Mouse (Mus musculus) kidney, embryonic 15.5 days (tissue): Measurements from ENCODE around the gene Pcgf3. TPM values are rescaled to one million over a fixed set of nuclear protein-coding genes. Genes with fewer than 3 reads are reported as not detected.
"Not testable (repeated sequence)": the region's sequence is repeated elsewhere in the genome, so short reads cannot be mapped to it uniquely, and the experiment has no call there.

Source experiments
- ATAC-seq: fragments of 200-750 bp; cut with Nextera tagmentation; replicated peaks from 2 replicates; pipeline ENCODE4 v1.8.0; 2017; ENCODE audit warnings: moderate TSS enrichment; ENCODE audit not compliant: low FRiP score
- H3K27ac ChIP-seq: fragments of 300-500 bp; sonication (generic); 2 replicates; pipeline ENCODE4 v1.5.1; 2015; ENCODE audit warnings: mild to moderate bottlenecking, inconsistent platforms
- H3K27me3 ChIP-seq: fragments of 300-500 bp; sonication (generic); 2 replicates; pipeline ENCODE4 v1.6.1; 2015; ENCODE audit warnings: inconsistent platforms
- H3K36me3 ChIP-seq: fragments of 300-500 bp; sonication (generic); 2 replicates; pipeline ENCODE4 v1.6.1; 2015; ENCODE audit warnings: inconsistent platforms
- H3K4me1 ChIP-seq: fragments of 300-500 bp; sonication (generic); 2 replicates; pipeline ENCODE4 v1.6.1; 2015; ENCODE audit warnings: inconsistent platforms
- H3K4me2 ChIP-seq: fragments of 300-500 bp; sonication (generic); 2 replicates; pipeline ENCODE4 v1.6.1; 2015; ENCODE audit warnings: moderate library complexity, mild to moderate bottlenecking, inconsistent platforms
- H3K4me3 ChIP-seq: fragments of 300-500 bp; sonication (generic); replicated peaks from 2 replicates; pipeline ENCODE4 v1.5.1; 2015; ENCODE audit warnings: mild to moderate bottlenecking, inconsistent platforms
- H3K9ac ChIP-seq: fragments of 300-500 bp; sonication (generic); 2 replicates; pipeline ENCODE4 v1.6.1; 2015; ENCODE audit warnings: mild to moderate bottlenecking, inconsistent platforms
- H3K9me3 ChIP-seq: fragments of 300-500 bp; sonication (generic); replicated peaks from 2 replicates; pipeline ENCODE4 v1.6.1; 2016; ENCODE audit warnings: inconsistent platforms
- WGBS: fragments of 180-500 bp; shearing (Covaris S2); methylation state at CpG from one replicate; pipeline ENCODE4 v1.1.7; 2015; ENCODE audit warnings: mixed read lengths; 5-methylcytosine and 5-hydroxymethylcytosine counted together
- polyA plus RNA-seq: library from polyadenylated mRNA; unstranded; fragments of >200 nt; fragmentation: Nextera tagmentation; extraction: Ambion mirVana; gene quantifications from 2 replicates; pipeline ENCODE4 v1.2.1, GENCODE M21; 2015

The Pcgf3 gene
- polyA plus RNA-seq, 1 experiment from 2014 or later, result 21.4 TPM

DNA sequence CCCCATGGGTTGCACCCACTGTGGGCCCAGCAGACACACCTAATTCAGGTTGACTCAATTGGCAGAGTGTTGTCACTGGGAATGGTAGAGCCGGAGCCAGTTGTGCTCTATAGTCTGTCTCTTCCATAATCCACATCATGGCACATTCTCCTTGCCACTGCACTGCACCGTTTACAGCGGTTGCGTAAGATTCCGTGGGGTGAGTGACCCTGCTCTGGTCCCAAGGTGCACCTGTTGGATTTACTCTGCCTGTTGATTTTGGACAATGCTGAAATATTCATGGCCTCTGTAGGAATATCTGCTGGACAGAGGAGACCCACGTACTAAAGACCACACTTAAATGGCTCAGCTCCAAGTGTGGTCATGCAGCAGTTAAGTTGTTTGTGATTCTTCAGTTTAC lies 22.0 kb downstream of the Pcgf3 start:
- WGBS, result 94% methylated on average over 6 of the region's 6 CpGs
- H3K27me3 ChIP-seq, result no peaks in the 10 kb centered on the region
- peaks cover 72% of the 10 kb centered on the region for H3K36me3 ChIP-seq
- H3K4me2 ChIP-seq, result no peak overlapping the region
- no peaks in the 10 kb centered on the region for H3K9me3 ChIP-seq
- no peaks in the 10 kb centered on the region for H3K4me1 ChIP-seq
- no peak for ATAC-seq
- H3K4me3 ChIP-seq, result no peak overlapping the region
- no peak overlapping the region for H3K9ac ChIP-seq
- no peak overlapping the region for H3K27ac ChIP-seq

DNA sequence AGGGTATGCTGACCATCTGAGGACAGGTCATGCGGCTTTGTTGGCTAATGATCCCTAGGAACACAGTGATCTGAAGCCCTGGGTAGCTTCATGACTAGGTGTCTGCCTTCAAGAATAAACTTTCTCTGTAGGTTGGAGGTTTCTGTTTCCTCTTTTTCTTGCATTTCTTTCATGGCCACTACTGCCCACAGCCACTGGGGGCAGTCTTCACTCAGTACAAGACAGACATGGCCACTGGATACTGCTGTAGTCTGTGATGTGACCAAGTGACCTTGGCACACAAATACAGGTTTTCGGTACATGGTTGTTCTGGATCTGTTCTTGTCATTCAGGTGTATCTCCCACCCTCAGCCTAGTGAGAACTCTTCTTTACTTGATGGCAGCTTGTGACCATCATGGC lies 24.2 kb downstream of the Pcgf3 start:
- no peak overlapping the region for H3K4me3 ChIP-seq
- H3K4me2 ChIP-seq, result no peak overlapping the region
- no peaks in the 10 kb centered on the region for H3K9me3 ChIP-seq
- no peak overlapping the region for H3K27ac ChIP-seq
- peaks cover 78% of the 10 kb centered on the region for H3K36me3 ChIP-seq
- H3K9ac ChIP-seq, result no peak overlapping the region
- ATAC-seq, result no peak
- H3K4me1 ChIP-seq, result no peaks in the 10 kb centered on the region
- WGBS, result 95% methylated on average over 2 of the region's 2 CpGs
- no peaks in the 10 kb centered on the region for H3K27me3 ChIP-seq

DNA sequence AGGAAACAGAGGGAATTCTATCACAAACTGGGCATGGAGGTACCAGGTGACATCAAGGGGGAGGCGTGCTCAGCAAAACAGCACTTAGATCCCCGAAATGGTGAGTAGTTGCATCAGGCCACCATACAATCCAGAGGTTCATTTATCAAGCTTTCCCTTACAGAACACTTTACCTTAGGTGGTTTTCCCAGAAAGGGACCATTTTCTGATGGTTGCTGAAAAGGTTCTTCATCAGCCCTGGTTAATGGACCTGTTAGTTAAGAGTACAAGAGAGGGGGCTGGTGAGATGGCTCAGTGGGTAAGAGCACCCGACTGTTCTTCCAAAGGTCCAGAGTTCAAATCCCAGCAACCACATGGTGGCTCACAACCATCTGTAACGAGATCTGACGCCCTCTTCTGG lies 25.1 kb downstream of the Pcgf3 start:
- H3K9me3 ChIP-seq, H3K4me1 ChIP-seq, H3K4me3 ChIP-seq, H3K27me3 ChIP-seq, H3K4me2 ChIP-seq, ATAC-seq, H3K9ac ChIP-seq, H3K27ac ChIP-seq: not testable (repeated sequence)
- 95% methylated on average over 5 of the region's 5 CpGs for WGBS
- peaks cover 85% of the 10 kb centered on the region for H3K36me3 ChIP-seq

DNA sequence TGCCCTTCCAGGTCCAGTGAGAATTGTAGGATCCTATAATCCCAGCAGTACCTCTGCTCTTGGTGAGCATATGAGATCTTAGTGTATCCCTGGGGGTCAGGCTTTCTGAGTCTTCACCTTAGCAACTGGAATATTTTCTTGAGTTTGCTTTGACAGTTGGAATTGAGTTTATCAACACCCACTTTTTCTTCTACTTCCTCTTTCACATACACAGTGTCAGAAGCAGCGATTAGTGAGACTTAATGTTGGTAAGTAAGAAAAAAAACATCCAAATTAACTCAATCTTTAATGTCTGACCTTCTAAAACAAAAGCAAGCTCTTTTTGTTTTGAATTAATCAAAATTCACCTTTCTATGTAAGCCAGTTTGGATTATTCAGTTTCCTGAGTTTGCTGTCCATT lies 40.5 kb downstream of the Pcgf3 start:
- H3K27me3 ChIP-seq, result no peaks in the 10 kb centered on the region
- no peaks in the 10 kb centered on the region for H3K4me1 ChIP-seq
- H3K4me3 ChIP-seq, result no peak overlapping the region
- H3K27ac ChIP-seq, result no peak overlapping the region
- no peaks in the 10 kb centered on the region for H3K9me3 ChIP-seq
- peaks cover 94% of the 10 kb centered on the region for H3K36me3 ChIP-seq
- no peak for ATAC-seq
- no peak overlapping the region for H3K9ac ChIP-seq
- 95% methylated on average over 1 of the region's 1 CpGs for WGBS
- H3K4me2 ChIP-seq, result no peak overlapping the region

DNA sequence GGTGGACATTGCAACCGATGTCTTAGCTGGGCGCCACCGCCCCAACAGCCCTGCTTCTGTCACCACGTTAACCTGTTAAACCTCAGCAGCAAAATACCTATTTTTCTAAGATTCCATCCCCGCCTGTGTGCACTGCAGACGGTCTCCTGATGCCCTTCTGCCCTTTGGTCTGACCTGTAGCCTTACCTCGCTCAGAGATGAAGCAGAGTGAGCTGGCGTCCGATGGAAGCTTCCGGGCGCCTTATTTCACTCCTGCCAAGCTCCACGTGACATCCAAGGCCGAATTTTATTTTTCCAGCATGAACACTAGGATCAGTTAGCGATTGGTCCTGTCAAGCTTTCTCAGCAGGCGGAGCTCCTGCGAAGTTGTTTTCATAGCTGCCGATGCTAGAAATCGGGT lies 41.3 kb downstream of the Pcgf3 start:
- H3K27ac ChIP-seq, result no peak overlapping the region
- H3K36me3 ChIP-seq, result peaks cover 88% of the 10 kb centered on the region
- H3K9ac ChIP-seq, result no peak overlapping the region
- H3K9me3 ChIP-seq, result no peaks in the 10 kb centered on the region
- H3K4me2 ChIP-seq, result no peak overlapping the region
- WGBS, result 88% methylated on average over 18 of the region's 18 CpGs
- H3K27me3 ChIP-seq, result no peaks in the 10 kb centered on the region
- no peak overlapping the region for H3K4me3 ChIP-seq
- H3K4me1 ChIP-seq, result no peaks in the 10 kb centered on the region
- ATAC-seq, result no peak

DNA sequence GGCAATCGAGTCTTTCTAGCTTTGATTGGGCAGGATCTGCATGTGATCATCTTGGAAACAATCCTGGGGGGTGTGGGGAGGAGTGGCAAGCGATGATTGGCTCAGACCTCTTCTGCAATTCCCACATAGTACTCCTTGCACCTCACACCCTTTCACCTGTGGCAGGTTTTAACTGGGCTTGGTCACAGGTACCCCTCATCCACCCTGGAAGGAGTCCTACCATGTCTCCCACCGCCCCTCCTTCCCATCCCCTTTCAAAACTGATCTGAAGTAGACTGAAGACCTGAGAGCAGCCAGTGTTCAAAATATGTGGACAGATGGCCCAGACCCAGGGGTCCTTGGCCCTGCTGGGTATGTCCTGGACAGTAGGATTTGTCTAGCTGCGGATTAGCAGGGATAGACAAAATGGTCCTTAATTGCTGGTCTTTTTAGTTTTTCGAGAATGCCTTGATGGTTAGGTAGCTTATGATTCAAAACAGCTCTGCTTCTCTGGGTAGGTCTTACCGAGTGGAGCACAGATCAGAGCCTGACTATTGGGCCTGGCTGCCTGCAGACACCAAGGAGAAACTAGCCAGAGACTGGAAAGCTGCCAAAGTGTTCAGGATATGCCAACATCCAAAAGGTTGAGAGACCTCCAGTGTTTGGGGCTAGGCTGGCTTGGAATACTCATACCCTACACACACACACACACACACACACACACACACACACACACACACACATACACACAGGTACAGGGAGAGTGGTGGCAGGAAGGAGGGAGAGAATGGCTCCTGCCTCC lies 54.7 kb downstream of the Pcgf3 start:
- WGBS, result 75% methylated on average over 6 of the region's 6 CpGs
- H3K27me3 ChIP-seq, result no peaks in the 10 kb centered on the region
- H3K4me3 ChIP-seq, result no peak overlapping the region
- no peak overlapping the region for H3K9ac ChIP-seq
- no peak overlapping the region for H3K27ac ChIP-seq
- H3K4me1 ChIP-seq, result no peaks in the 10 kb centered on the region
- no peak for ATAC-seq
- H3K36me3 ChIP-seq, result no peaks in the 10 kb centered on the region
- H3K9me3 ChIP-seq, result no peaks in the 10 kb centered on the region
- H3K4me2 ChIP-seq, result no peak overlapping the region

DNA sequence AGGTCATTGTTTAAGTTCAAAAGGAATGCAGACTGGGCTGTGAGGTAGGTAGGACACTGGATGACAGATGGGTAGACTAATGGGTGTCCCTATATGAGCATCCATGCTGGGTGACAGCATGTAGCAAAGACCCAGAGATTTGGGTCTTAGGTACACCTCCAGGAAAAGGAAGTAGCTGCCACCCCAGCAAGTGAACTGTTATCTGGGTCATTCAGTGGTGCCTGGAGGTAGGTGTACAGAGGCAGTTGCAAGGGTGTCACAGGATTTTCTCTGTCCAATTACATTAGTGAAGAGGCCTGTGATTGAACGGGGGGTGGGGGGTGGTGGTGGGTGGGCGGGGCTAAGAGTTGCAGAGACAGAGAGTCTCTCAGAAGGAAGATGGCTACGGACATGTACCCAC lies 55.6 kb downstream of the Pcgf3 start:
- no peaks in the 10 kb centered on the region for H3K36me3 ChIP-seq
- H3K4me3 ChIP-seq, result no peak overlapping the region
- 85% methylated on average over 3 of the region's 3 CpGs for WGBS
- H3K9me3 ChIP-seq, result no peaks in the 10 kb centered on the region
- no peaks in the 10 kb centered on the region for H3K27me3 ChIP-seq
- H3K27ac ChIP-seq, result no peak overlapping the region
- H3K4me1 ChIP-seq, result no peaks in the 10 kb centered on the region
- ATAC-seq, result no peak
- H3K4me2 ChIP-seq, result no peak overlapping the region
- no peak overlapping the region for H3K9ac ChIP-seq

DNA sequence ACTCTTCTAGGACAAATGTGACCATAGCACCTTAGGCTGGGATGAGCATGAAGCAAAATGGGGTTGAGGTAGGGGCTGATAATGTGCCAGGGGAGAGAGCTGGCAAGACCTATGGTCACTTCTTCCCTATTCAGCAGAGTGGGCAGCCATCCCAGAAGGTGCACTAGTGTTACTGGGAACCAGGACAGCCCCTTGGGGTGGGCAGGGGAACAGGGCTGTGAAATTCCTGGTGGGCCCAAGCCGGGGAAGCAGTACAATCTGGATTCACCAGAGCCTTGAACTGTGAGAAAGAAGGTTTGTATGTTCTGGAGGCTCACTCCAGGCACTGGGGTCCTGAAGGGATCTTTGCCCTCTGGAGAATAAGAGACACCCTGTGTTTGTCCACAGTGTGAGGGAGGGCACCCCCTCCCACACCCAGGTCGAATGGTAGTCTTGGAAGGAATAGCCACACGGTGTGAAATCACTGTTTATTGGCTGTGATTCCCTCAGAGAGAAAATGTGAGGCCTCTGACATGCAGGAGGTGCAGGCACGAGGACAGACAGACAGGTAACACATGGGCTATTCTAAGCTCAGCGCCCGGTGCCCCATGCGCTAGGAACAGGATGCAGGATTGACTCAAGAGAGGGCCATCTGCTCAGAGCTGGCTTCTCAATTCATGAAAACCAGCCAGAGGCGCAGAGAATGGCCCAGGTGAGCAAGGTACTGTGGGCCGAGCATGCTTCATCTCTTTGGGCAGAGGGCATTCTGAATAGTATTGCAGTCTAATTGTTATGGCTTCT lies 57.3 kb downstream of the Pcgf3 start:
- ATAC-seq, result no peak
- Histone ChIP-seq H3K4me1 (no peaks in the 10 kb centered on the region), H3K9me3 (no peaks in the 10 kb centered on the region), H3K9ac (no peak overlapping the region), H3K4me3 (no peak overlapping the region), H3K36me3 (no peaks in the 10 kb centered on the region), H3K27me3 (no peaks in the 10 kb centered on the region), H3K4me2 (no peak overlapping the region), H3K27ac (no peak overlapping the region)
- 73% methylated on average over 9 of the region's 9 CpGs for WGBS

DNA sequence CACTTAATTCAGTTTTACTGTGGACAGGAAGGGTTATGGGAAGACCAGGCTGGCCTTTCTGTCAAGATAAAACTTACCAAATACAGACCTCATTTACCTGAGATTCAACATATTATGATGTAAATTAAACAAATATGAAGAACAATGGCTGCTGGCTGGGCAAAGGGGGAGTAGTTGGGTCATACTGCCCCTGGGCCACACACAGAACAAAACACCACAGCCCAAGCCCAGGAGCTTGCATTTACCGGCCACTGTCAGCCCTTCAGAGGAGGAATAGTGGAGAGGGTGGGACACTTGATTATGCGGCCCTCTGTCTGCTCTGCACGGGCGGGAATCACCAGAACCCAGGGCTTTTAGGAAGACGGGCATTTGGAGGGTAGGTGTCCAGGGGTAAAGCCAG lies 57.9 kb downstream of the Pcgf3 start:
- Histone ChIP-seq H3K4me1 (no peaks in the 10 kb centered on the region), H3K27me3 (no peaks in the 10 kb centered on the region), H3K9me3 (no peaks in the 10 kb centered on the region), H3K4me3 (no peak overlapping the region), H3K9ac (no peak overlapping the region), H3K27ac (no peak overlapping the region), H3K36me3 (no peaks in the 10 kb centered on the region), H3K4me2 (no peak overlapping the region)
- no peak for ATAC-seq
- WGBS, result 71% methylated on average over 5 of the region's 5 CpGs

DNA sequence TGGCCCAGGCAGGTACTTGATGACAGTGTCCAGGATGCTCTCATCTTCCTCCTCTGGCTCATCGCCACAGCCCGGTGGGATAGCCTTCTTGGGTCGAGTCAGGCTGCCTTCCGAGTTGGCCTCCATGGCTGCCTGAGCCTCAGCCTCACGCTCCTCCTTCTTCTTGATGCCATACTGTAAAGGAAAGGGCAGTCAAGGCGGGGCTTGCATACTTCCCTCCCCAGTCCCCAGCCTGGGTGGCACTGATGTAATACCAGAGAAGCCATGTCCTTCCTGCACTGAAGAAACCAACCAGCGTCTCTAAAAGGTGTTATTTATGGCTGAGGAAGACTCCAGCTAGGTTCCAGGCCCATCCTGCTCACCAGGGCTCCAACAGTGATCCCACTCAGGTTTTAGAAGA lies 59.1 kb downstream of the Pcgf3 start:
- 74% methylated on average over 7 of the region's 7 CpGs for WGBS
- H3K9ac ChIP-seq, result no peak overlapping the region
- H3K27ac ChIP-seq, result no peak overlapping the region
- H3K4me3 ChIP-seq, result no peak overlapping the region
- no peaks in the 10 kb centered on the region for H3K36me3 ChIP-seq
- no peak overlapping the region for H3K4me2 ChIP-seq
- ATAC-seq, result no peak
- H3K9me3 ChIP-seq, result no peaks in the 10 kb centered on the region
- no peaks in the 10 kb centered on the region for H3K4me1 ChIP-seq
- no peaks in the 10 kb centered on the region for H3K27me3 ChIP-seq

DNA sequence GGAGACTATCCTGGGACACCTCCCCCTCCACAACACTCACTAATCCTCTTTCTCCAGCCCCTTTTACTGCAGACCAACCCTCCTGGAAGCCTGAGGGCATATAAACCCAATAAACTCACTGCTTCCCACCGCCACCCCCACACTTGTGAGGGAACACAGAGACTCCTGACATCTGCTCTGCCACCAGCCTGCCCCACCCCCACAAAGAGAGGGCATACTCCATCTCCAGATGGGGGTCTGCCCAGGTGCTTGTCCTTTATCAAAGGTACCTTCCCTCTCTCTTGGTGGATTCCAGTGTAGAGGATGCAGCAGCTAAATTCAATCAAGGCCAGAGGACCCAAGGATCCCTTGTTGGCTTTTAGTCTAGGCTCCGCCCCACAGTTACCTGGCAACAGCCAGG lies 60.0 kb downstream of the Pcgf3 start:
- Histone ChIP-seq H3K9ac (no peak overlapping the region), H3K27ac (no peak overlapping the region), H3K9me3 (no peaks in the 10 kb centered on the region), H3K36me3 (no peaks in the 10 kb centered on the region), H3K4me2 (no peak overlapping the region), H3K4me3 (no peak overlapping the region), H3K4me1 (no peaks in the 10 kb centered on the region), H3K27me3 (no peaks in the 10 kb centered on the region)
- ATAC-seq, result no peak
- 49% methylated on average over 2 of the region's 2 CpGs for WGBS

DNA sequence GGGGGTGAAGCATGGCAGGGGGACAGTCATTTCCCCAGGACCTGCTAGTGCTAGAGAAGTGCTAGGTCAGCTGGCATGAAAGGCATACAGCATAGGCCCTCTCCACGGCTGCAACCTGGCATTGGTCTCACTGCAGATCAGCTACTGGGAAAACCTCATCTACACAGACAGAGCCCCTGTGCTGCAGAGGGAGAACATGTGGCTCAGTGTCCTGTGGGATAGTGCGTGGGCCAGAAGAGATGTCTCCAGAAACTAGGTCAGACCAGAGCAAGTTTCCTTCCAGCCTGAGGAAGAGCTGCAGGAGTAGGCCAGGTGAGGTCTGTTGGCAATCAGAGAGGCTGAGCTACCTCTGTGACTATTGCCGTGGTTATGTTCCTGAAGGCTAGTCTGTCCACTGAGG lies 60.9 kb downstream of the Pcgf3 start:
- 78% methylated on average over 3 of the region's 3 CpGs for WGBS
- ATAC-seq, result no peak

More for the DNA sequence above, 60.9 kb downstream of the Pcgf3 start:
- Histone ChIP-seq H3K4me2 (no peak overlapping the region), H3K9ac (no peak overlapping the region), H3K9me3 (no peaks in the 10 kb centered on the region), H3K4me3 (no peak overlapping the region), H3K4me1 (no peaks in the 10 kb centered on the region), H3K36me3 (no peaks in the 10 kb centered on the region), H3K27me3 (no peaks in the 10 kb centered on the region), H3K27ac (no peak overlapping the region)
